Mouse (Mus musculus): ENCODE data around the gene Ipp. TPM values are rescaled to one million over a fixed set of nuclear protein-coding genes. Genes with fewer than 3 reads are reported as not detected.

Gene Ipp
- total and polyA plus RNA-seq, 3 experiments = 14.4 to 20.8 (median 17.3) TPM

GRCm38 (mm10) chr4:116558151-116558882, 51.0 kb downstream of the Ipp start:
- H3K36me3 ChIP-seq (replicated peaks in 1 of 2; ENCODE audit: control insufficient read depth in 1 of 2, insufficient read depth in 1 of 2, low read length in 1 of 2) = peaks cover 5 to 23% of the 10 kb centered on the region in 2 experiments
- peaks cover 0 to 18% of the 10 kb centered on the region in 2 experiments; a peak in 2 of 4 replicates for H3K4me1 ChIP-seq (ENCODE audit: control insufficient read depth in 1 of 2, insufficient read depth in 2 of 2)
- H3K4me2 ChIP-seq (ENCODE audit: insufficient read depth, low read depth, poor library complexity, severe bottlenecking) = peak overlapping the region; percentile 96
- no peaks in the 10 kb centered on the region for H3K9me3 ChIP-seq (replicated peaks; ENCODE audit: low read length)
- DNase-seq (ENCODE audit: extremely low read depth) = no peak
- dilution Hi-C loops (cut with MboI; ENCODE audit: extremely low pct_ligation_motif_present, extremely low pct_unique_long_range_greater_than_20kb, low sequenced_read_pairs) (no loop called here), in situ Hi-C loops (cut with MboI; ENCODE audit: low pct_ligation_motif_present, low pct_unique_long_range_greater_than_20kb, low sequenced_read_pairs) (no loop called here)
- H3K4me3 ChIP-seq (replicated peaks in 1 of 3; ENCODE audit: low read depth in 2 of 3, low read length in 2 of 3, poor library complexity in 1 of 3) = peak overlapping the region; percentile 57 to 99 (median 82)
- TF ChIP-seq KAT2A (IDR thresholded peaks at IDR 0.05; ENCODE audit: insufficient replicate concordance, low read length) = no peak
- TF ChIP-seq ELF1 (IDR thresholded peaks at IDR 0.05; ENCODE audit: low read depth, low read length) = no peak
- TF ChIP-seq USF2 (conservative IDR thresholded peaks at IDR 0.05; ENCODE audit: low read depth, low read length) = no peak
- TF ChIP-seq ZKSCAN1 (IDR thresholded peaks at IDR 0.05; ENCODE audit: borderline replicate concordance, low read depth, low read length) = no peak
- TF ChIP-seq SIN3A (IDR thresholded peaks at IDR 0.05; ENCODE audit: low read length) = peak; percentile 58; the same call in 1 of the 2 replicates
- no peak for TF ChIP-seq NELFE (IDR thresholded peaks at IDR 0.05; ENCODE audit: low read depth, low read length)
- no peak for TF ChIP-seq TBP (conservative IDR thresholded peaks at IDR 0.05; ENCODE audit: low read depth, low read length)
- peak; percentile 61; the same call in 1 of the 2 replicates for TF ChIP-seq CHD1 (IDR thresholded peaks at IDR 0.05; ENCODE audit: low read depth, low read length)
- H3K9ac ChIP-seq (ENCODE audit: insufficient read depth, low read depth) = peak overlapping the region; percentile 72
- H3K27me3 ChIP-seq (replicated peaks) = no peaks in the 10 kb centered on the region
- H3K27ac ChIP-seq (ENCODE audit: insufficient read depth, low read depth) = no peak overlapping the region
- H3K79me2 ChIP-seq (replicated peaks; ENCODE audit: control insufficient read depth, extremely low read depth, insufficient read depth, poor library complexity, severe bottlenecking) = peaks cover 50% of the 10 kb centered on the region

Other genes with a start within 250 kb of the Ipp start
- gene Mast2, start 43.4 kb upstream of the Ipp start, total RNA-seq (2012; rRNA removed) = 10.0 and 11.1 TPM in 2 replicates
- gene Mast2, start 43.4 kb upstream of the Ipp start, total RNA-seq (2014; rRNA removed) = 2.5 and 4.2 TPM in 2 replicates
- gene Mast2, start 43.4 kb upstream of the Ipp start, polyA plus RNA-seq (2012; ENCODE audit: insufficient read length, low read depth) = 16.3 and 21.4 TPM in 2 replicates
- gene Tmem69, start 48.4 kb downstream of the Ipp start, total RNA-seq (2012; rRNA removed) = 5.3 and 8.1 TPM in 2 replicates
- gene Tmem69, start 48.4 kb downstream of the Ipp start, total RNA-seq (2014; rRNA removed) = 28.6 and 29.2 TPM in 2 replicates
- 21.6 and 22.3 TPM in 2 replicates for gene Tmem69, start 48.4 kb downstream of the Ipp start, polyA plus RNA-seq (2012; ENCODE audit: insufficient read length, low read depth)
- gene Gpbp1l1, start 50.1 kb downstream of the Ipp start, total RNA-seq (2012; rRNA removed) = 31.3 and 34.2 TPM in 2 replicates
- 39.1 and 60.2 TPM in 2 replicates for gene Gpbp1l1, start 50.1 kb downstream of the Ipp start, total RNA-seq (2014; rRNA removed)
- gene Gpbp1l1, start 50.1 kb downstream of the Ipp start, polyA plus RNA-seq (2012; ENCODE audit: insufficient read length, low read depth) = 28.4 and 34.7 TPM in 2 replicates
- gene Ccdc17, start 89.1 kb downstream of the Ipp start, total RNA-seq (2012; rRNA removed) = 2.5 and 2.6 TPM in 2 replicates
- gene Ccdc17, start 89.1 kb downstream of the Ipp start, total RNA-seq (2014; rRNA removed) = 2.9 and 3.5 TPM in 2 replicates
- 3.4 and 4.0 TPM in 2 replicates for gene Ccdc17, start 89.1 kb downstream of the Ipp start, polyA plus RNA-seq (2012; ENCODE audit: insufficient read length, low read depth)
- gene Nasp, start 120.4 kb downstream of the Ipp start, total RNA-seq (2012; rRNA removed) = 139 and 186 TPM in 2 replicates
- 308 and 390 TPM in 2 replicates for gene Nasp, start 120.4 kb downstream of the Ipp start, total RNA-seq (2014; rRNA removed)
- gene Nasp, start 120.4 kb downstream of the Ipp start, polyA plus RNA-seq (2012; ENCODE audit: insufficient read length, low read depth) = 347 and 399 TPM in 2 replicates
- 347 and 373 TPM in 2 replicates for gene Akr1a1, start 144.1 kb downstream of the Ipp start, total RNA-seq (2012; rRNA removed)
- gene Akr1a1, start 144.1 kb downstream of the Ipp start, total RNA-seq (2014; rRNA removed) = 517 and 533 TPM in 2 replicates
- 450 and 470 TPM in 2 replicates for gene Akr1a1, start 144.1 kb downstream of the Ipp start, polyA plus RNA-seq (2012; ENCODE audit: insufficient read length, low read depth)
- gene Prdx1, start 178.0 kb downstream of the Ipp start, total RNA-seq (2012; rRNA removed) = 269 and 378 TPM in 2 replicates
- 1,274 and 1,469 TPM in 2 replicates for gene Prdx1, start 178.0 kb downstream of the Ipp start, total RNA-seq (2014; rRNA removed)
- 934 and 1,078 TPM in 2 replicates for gene Prdx1, start 178.0 kb downstream of the Ipp start, polyA plus RNA-seq (2012; ENCODE audit: insufficient read length, low read depth)
- 10.0 and 10.5 TPM in 2 replicates for gene Mmachc, start 200.9 kb downstream of the Ipp start, total RNA-seq (2012; rRNA removed)
- 28.2 and 32.1 TPM in 2 replicates for gene Mmachc, start 200.9 kb downstream of the Ipp start, total RNA-seq (2014; rRNA removed)
- 15.4 and 15.5 TPM in 2 replicates for gene Mmachc, start 200.9 kb downstream of the Ipp start, polyA plus RNA-seq (2012; ENCODE audit: insufficient read length, low read depth)
- 15.3 and 19.9 TPM in 2 replicates for gene Ccdc163, start 201.0 kb downstream of the Ipp start, total RNA-seq (2012; rRNA removed)
- gene Ccdc163, start 201.0 kb downstream of the Ipp start, total RNA-seq (2014; rRNA removed) = 18.1 and 20.2 TPM in 2 replicates
- 27.6 and 27.9 TPM in 2 replicates for gene Ccdc163, start 201.0 kb downstream of the Ipp start, polyA plus RNA-seq (2012; ENCODE audit: insufficient read length, low read depth)
- gene Tesk2, start 213.4 kb downstream of the Ipp start, total RNA-seq (2012; rRNA removed) = 5.6 and 7.0 TPM in 2 replicates
- gene Tesk2, start 213.4 kb downstream of the Ipp start, total RNA-seq (2014; rRNA removed) = 5.4 and 5.8 TPM in 2 replicates
- 3.5 and 4.8 TPM in 2 replicates for gene Tesk2, start 213.4 kb downstream of the Ipp start, polyA plus RNA-seq (2012; ENCODE audit: insufficient read length, low read depth)

Data from CH12.LX (cell line).